Mouse (Mus musculus) yolk sac, embryonic 10.5 days (tissue): ENCODE results near the gene Hist1h1e.

Experiments used
- DNase-seq: peaks from one replicate; pipeline ENCODE4 v3.0.0-alpha.2; 2017; ENCODE audit warnings: low spot score

Gene Hist1h1e

GRCm38 (mm10) chr13:23622175-23622671, at the start of gene Hist1h1e:
TSS of gene Hist1h1e (minus strand) at chr13:23622558.
- peak; percentile 93 for DNase-seq

- no peak for DNase-seq
These were observed 40.2 kb upstream of the Hist1h1e start for GRCm38 (mm10) chr13:23662536-23662935.

GRCm38 (mm10) chr13:23659636-23660366, 37.4 kb upstream of the Hist1h1e start:
- no peak for DNase-seq

GRCm38 (mm10) chr13:23630653-23631052, 8.3 kb upstream of the Hist1h1e start:
- DNase-seq: no peak

- DNase-seq: no peak
These were observed 598 bp upstream of the Hist1h1e start for GRCm38 (mm10) chr13:23622861-23623450.

GRCm38 (mm10) chr13:23621532-23622174, 705 bp downstream of the Hist1h1e start:
- no peak for DNase-seq

- DNase-seq: peak; percentile 89
These were observed 1.4 kb downstream of the Hist1h1e start, which contains the start of gene Hist1h2be for GRCm38 (mm10) chr13:23620733-23621531. TSS of gene Hist1h2be (minus strand) at chr13:23621124.

- no peak for DNase-seq
These were observed 2.2 kb downstream of the Hist1h1e start for GRCm38 (mm10) chr13:23620056-23620732.

- no peak for DNase-seq
These were observed 10.7 kb downstream of the Hist1h1e start for GRCm38 (mm10) chr13:23611638-23612037.

- DNase-seq: no peak
These were observed 12.0 kb downstream of the Hist1h1e start for GRCm38 (mm10) chr13:23610393-23610792.

- no peak for DNase-seq
These were observed 12.5 kb downstream of the Hist1h1e start for GRCm38 (mm10) chr13:23609844-23610243.

GRCm38 (mm10) chr13:23609209-23609608, 13.1 kb downstream of the Hist1h1e start:
- DNase-seq: no peak

- no peak for DNase-seq
These were observed 17.3 kb downstream of the Hist1h1e start for GRCm38 (mm10) chr13:23605052-23605451.

GRCm38 (mm10) chr13:23604452-23604851, 17.9 kb downstream of the Hist1h1e start:
- DNase-seq: no peak

GRCm38 (mm10) chr13:23603182-23603699, 19.1 kb downstream of the Hist1h1e start:
- no peak for DNase-seq

- DNase-seq: peak; percentile 58
These were observed 24.4 kb downstream of the Hist1h1e start for GRCm38 (mm10) chr13:23597957-23598356.

- no peak for DNase-seq
These were observed 26.6 kb downstream of the Hist1h1e start for GRCm38 (mm10) chr13:23595622-23596372.

- DNase-seq: no peak
These were observed 27.2 kb downstream of the Hist1h1e start for GRCm38 (mm10) chr13:23595185-23595584.

- peak; percentile 84 for DNase-seq
These were observed 29.1 kb downstream of the Hist1h1e start for GRCm38 (mm10) chr13:23593051-23593770.

- no peak for DNase-seq
These were observed 29.7 kb downstream of the Hist1h1e start for GRCm38 (mm10) chr13:23592614-23593013.
